Mouse (Mus musculus) CH12.LX (cell line): ENCODE measurements around the gene Wdr91. TPM values are rescaled to one million over a fixed set of nuclear protein-coding genes. Genes with fewer than 3 reads are reported as not detected.

ENCODE experiments used
- DNase-seq: peaks from one replicate; pipeline ENCODE4 v3.0.0-alpha.2; 2013; ENCODE audit errors: extremely low read depth
- H3K27ac ChIP-seq: 2 replicates; pipeline ENCODE4 v1.5.1; 2012; ENCODE audit warnings: low read depth, mild to moderate bottlenecking, control low read depth, moderate library complexity; ENCODE audit not compliant: insufficient read depth
- H3K27me3 ChIP-seq: replicated peaks from 2 replicates; pipeline ENCODE3; 2012; ENCODE audit warnings: inconsistent platforms
- H3K36me3 ChIP-seq, 2 experiments: replicated peaks in 1 of 2; 2 replicates each; pipeline versions ENCODE3 to v1.6.1; 2012; ENCODE audit warnings: inconsistent platforms in 1 of 2, low read length in 1 of 2, mild to moderate bottlenecking in 1 of 2, mixed read lengths in 1 of 2, moderate library complexity in 1 of 2; ENCODE audit not compliant: control insufficient read depth in 1 of 2, insufficient read depth in 1 of 2
- H3K4me1 ChIP-seq, 2 experiments: 2 replicates each; pipeline ENCODE4 v1.6.1; 2012; ENCODE audit warnings: inconsistent platforms in 1 of 2, moderate library complexity in 1 of 2; ENCODE audit not compliant: insufficient read depth in 2 of 2, control insufficient read depth in 1 of 2
- H3K4me2 ChIP-seq: 2 replicates; pipeline ENCODE4 v1.6.1; 2012; ENCODE audit warnings: low read depth, mild to moderate bottlenecking, control low read depth; ENCODE audit not compliant: poor library complexity, insufficient read depth, severe bottlenecking
- H3K4me3 ChIP-seq, 3 experiments: fragments of 150-350 bp in 1 of 3; sonication (generic) in 1 of 3; replicated peaks in 1 of 3; 2 replicates each; pipeline versions ENCODE3 to v1.5.1; 2011 to 2012; ENCODE audit warnings: low read depth in 2 of 3, low read length in 2 of 3, mild to moderate bottlenecking in 2 of 3, moderate library complexity in 2 of 3, control low read depth in 1 of 3, improper control_type of control experiment in 1 of 3, inconsistent platforms in 1 of 3, mixed read lengths in 1 of 3; ENCODE audit not compliant: poor library complexity in 1 of 3
- H3K79me2 ChIP-seq: replicated peaks from 2 replicates; pipeline ENCODE4 v1.6.1; 2012; ENCODE audit warnings: mild to moderate bottlenecking, moderate library complexity; ENCODE audit not compliant: control insufficient read depth, poor library complexity, insufficient read depth, severe bottlenecking; ENCODE audit errors: extremely low read depth
- H3K9ac ChIP-seq: 2 replicates; pipeline ENCODE4 v1.6.1; 2012; ENCODE audit warnings: low read depth, mild to moderate bottlenecking, control low read depth, moderate library complexity; ENCODE audit not compliant: insufficient read depth
- H3K9me3 ChIP-seq: replicated peaks from 2 replicates; pipeline ENCODE3; 2012; ENCODE audit warnings: low read length, inconsistent platforms, mixed read lengths
- BHLHE40 ChIP-seq: IDR thresholded peaks from 2 replicates; pipeline ENCODE4 v1.6.1; 2011; ENCODE audit warnings: mild to moderate bottlenecking, low read depth, low read length, improper control_type of control experiment
- CHD1 ChIP-seq: IDR thresholded peaks from 2 replicates; pipeline ENCODE4 v1.6.1; 2012; ENCODE audit warnings: low read depth, low read length, improper control_type of control experiment, inconsistent platforms
- CTCF ChIP-seq, 2 experiments: IDR thresholded peaks in 1 of 2; conservative IDR thresholded peaks in 1 of 2; 2 replicates each; pipeline ENCODE4 v1.5.1; 2011 to 2012; ENCODE audit warnings: low read depth in 2 of 2, low read length in 2 of 2, improper control_type of control experiment in 1 of 2, inconsistent platforms in 1 of 2, mild to moderate bottlenecking in 1 of 2, moderate library complexity in 1 of 2
- IRF4 ChIP-seq: IDR thresholded peaks from 2 replicates; pipeline ENCODE4 v1.6.1; 2014; ENCODE audit warnings: low read depth, mild to moderate bottlenecking, inconsistent platforms, low read length, improper control_type of control experiment
- JUN ChIP-seq: IDR thresholded peaks from 2 replicates; pipeline ENCODE4 v1.6.1; 2011; ENCODE audit warnings: low read depth, mild to moderate bottlenecking, low read length, improper control_type of control experiment, moderate library complexity; ENCODE audit not compliant: insufficient read depth
- JUND ChIP-seq: conservative IDR thresholded peaks from 2 replicates; pipeline ENCODE4 v1.6.1; 2011; ENCODE audit warnings: low read depth, low read length, improper control_type of control experiment
- KAT2A ChIP-seq: IDR thresholded peaks from 2 replicates; pipeline ENCODE4 v1.6.1; 2012; ENCODE audit warnings: low read length, improper control_type of control experiment, inconsistent platforms; ENCODE audit not compliant: insufficient replicate concordance
- MAZ ChIP-seq: IDR thresholded peaks from 2 replicates; pipeline ENCODE4 v1.6.1; 2012; ENCODE audit warnings: low read depth, mild to moderate bottlenecking, inconsistent platforms, low read length, improper control_type of control experiment, moderate library complexity
- NELFE ChIP-seq: IDR thresholded peaks from 2 replicates; pipeline ENCODE4 v1.6.1; 2011; ENCODE audit warnings: low read depth, low read length, improper control_type of control experiment
- PAX5 ChIP-seq: IDR thresholded peaks from 2 replicates; pipeline ENCODE4 v1.6.1; 2012; ENCODE audit warnings: low read length, inconsistent platforms, mixed read lengths
- POLR2AphosphoS2 ChIP-seq: IDR thresholded peaks from 2 replicates; pipeline ENCODE4 v1.6.1; 2011; ENCODE audit warnings: low read depth, low read length, improper control_type of control experiment
- RAD21 ChIP-seq: IDR thresholded peaks from 2 replicates; pipeline ENCODE4 v1.6.1; 2011; ENCODE audit warnings: low read depth, mild to moderate bottlenecking, low read length, improper control_type of control experiment, moderate library complexity
- SIN3A ChIP-seq: IDR thresholded peaks from 2 replicates; pipeline ENCODE4 v1.6.1; 2012; ENCODE audit warnings: low read length, improper control_type of control experiment, inconsistent platforms
- SMC3 ChIP-seq: IDR thresholded peaks from 2 replicates; pipeline ENCODE4 v1.6.1; 2011; ENCODE audit warnings: low read depth, low read length, improper control_type of control experiment
- TBP ChIP-seq: conservative IDR thresholded peaks from 2 replicates; pipeline ENCODE4 v1.6.1; 2011; ENCODE audit warnings: low read depth, low read length, improper control_type of control experiment
- USF2 ChIP-seq: conservative IDR thresholded peaks from 2 replicates; pipeline ENCODE4 v1.6.1; 2011; ENCODE audit warnings: low read depth, low read length, improper control_type of control experiment
- ZC3H11A ChIP-seq: IDR thresholded peaks from 2 replicates; pipeline ENCODE4 v1.6.1; 2012; ENCODE audit warnings: low read depth, mild to moderate bottlenecking, inconsistent platforms, low read length, improper control_type of control experiment
- ZMIZ1 ChIP-seq: IDR thresholded peaks from 2 replicates; pipeline ENCODE4 v1.6.1; 2012; ENCODE audit warnings: low read depth, mild to moderate bottlenecking, inconsistent platforms, low read length, improper control_type of control experiment
- ZNF384 ChIP-seq: IDR thresholded peaks from 2 replicates; pipeline ENCODE4 v1.6.1; 2012; ENCODE audit warnings: low read depth, low read length, improper control_type of control experiment, inconsistent platforms
- dilution Hi-C: fragments of 300-500 bp; cut with MboI; formaldehyde crosslinking; loops from 2 replicates; pipeline ENCODE4 v1.14.3; 2020; ENCODE audit warnings: low sequenced_read_pairs; ENCODE audit not compliant: extremely low pct_unique_long_range_greater_than_20kb, extremely low pct_ligation_motif_present
- in situ Hi-C: fragments of 300-500 bp; cut with MboI; formaldehyde crosslinking; loops from 3 replicates; pipeline ENCODE4 v1.14.3; 2019; ENCODE audit warnings: low sequenced_read_pairs, low pct_ligation_motif_present, low pct_unique_long_range_greater_than_20kb, mixed read lengths
- polyA plus RNA-seq: library from polyadenylated mRNA; unstranded; fragments of >175 nt; gene quantifications from 2 replicates; pipeline ENCODE4 v1.2.1, GENCODE M21; 2012; ENCODE audit warnings: low read depth; ENCODE audit not compliant: insufficient read length
- total RNA-seq, 2 experiments: library from RNA; depleted of rRNA; stranded (reverse); fragments of 300-350 nt in 1 of 2; fragments of >200 nt in 1 of 2; gene quantifications; 2 replicates each; pipeline ENCODE4 v1.2.3; 2012 to 2014

Gene Wdr91
- total and polyA plus RNA-seq, 3 experiments: 10.6 to 26.5 (median 19.2) TPM

DNA sequence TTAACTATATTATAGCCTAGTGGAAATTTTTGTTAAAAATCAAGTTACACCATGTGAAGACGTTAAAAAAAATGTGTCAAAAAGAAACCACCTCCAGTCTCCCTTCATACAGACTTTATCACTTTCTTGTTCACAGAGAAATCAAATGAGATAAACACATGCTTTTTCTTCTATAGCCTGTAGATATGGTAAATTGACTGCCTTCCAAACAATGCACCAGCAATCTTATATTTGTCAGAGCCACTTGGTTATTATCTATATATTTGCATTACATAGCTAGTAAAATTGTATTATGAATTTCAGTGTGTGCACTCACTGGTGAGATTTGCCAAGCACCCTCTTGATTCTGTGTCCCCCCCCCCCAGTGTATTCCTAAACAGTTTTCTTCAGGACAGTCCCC is 22.0 kb upstream of the Wdr91 start:
- no peaks in the 10 kb centered on the region for H3K9me3 ChIP-seq
- in situ Hi-C loops: no loop called here
- H3K27me3 ChIP-seq: no peaks in the 10 kb centered on the region
- no peak for DNase-seq
- no peaks in the 10 kb centered on the region for H3K36me3 ChIP-seq
- dilution Hi-C loops: no loop called here
- H3K79me2 ChIP-seq: no peaks in the 10 kb centered on the region
- H3K4me3 ChIP-seq: no peak overlapping the region
- H3K9ac ChIP-seq: no peak overlapping the region
- H3K4me2 ChIP-seq: no peak overlapping the region
- no peak overlapping the region for H3K27ac ChIP-seq
- no peak for TF ChIP-seq USF2
- TF ChIP-seq ZMIZ1: no peak
- TF ChIP-seq ZNF384: no peak
- no peak for TF ChIP-seq TBP
- TF ChIP-seq, all 38 proteins: peak for 0
- H3K4me1 ChIP-seq: peaks cover 7 to 21% of the 10 kb centered on the region in 2 experiments

GRCm38 (mm10) chr6:34927594-34927993 is 16.9 kb upstream of the Wdr91 start:
- in situ Hi-C loops: loop anchor here (10.0 kb wide), 1 partner anchor 633 kb away; no protein-coding TSS in a partner anchor
- no peak overlapping the region for H3K27ac ChIP-seq
- peaks cover 0 to 8% of the 10 kb centered on the region in 2 experiments; a peak in 2 of 4 replicates for H3K4me1 ChIP-seq
- DNase-seq: no peak
- H3K9me3 ChIP-seq: no peaks in the 10 kb centered on the region
- TF ChIP-seq CHD1: no peak
- TF ChIP-seq BHLHE40: no peak
- no peak for TF ChIP-seq POLR2AphosphoS2
- no peak for TF ChIP-seq IRF4
- TF ChIP-seq JUN: no peak
- no peak for TF ChIP-seq TBP
- TF ChIP-seq NELFE: no peak
- no peak for TF ChIP-seq PAX5
- TF ChIP-seq JUND: no peak
- no peak for TF ChIP-seq RAD21
- no peak for TF ChIP-seq ZC3H11A
- no peak for TF ChIP-seq SIN3A
- TF ChIP-seq CTCF (conservative IDR thresholded peaks at IDR 0.05 in 1 of 2, IDR thresholded peaks at IDR 0.05 in 1 of 2; ENCODE audit: low read depth in 2 of 2, low read length in 2 of 2): no peak
- dilution Hi-C loops: no loop called here
- no peak overlapping the region for H3K4me3 ChIP-seq
- no peaks in the 10 kb centered on the region for H3K36me3 ChIP-seq
- H3K4me2 ChIP-seq: no peak overlapping the region
- H3K27me3 ChIP-seq: no peaks in the 10 kb centered on the region
- no peaks in the 10 kb centered on the region for H3K79me2 ChIP-seq
- no peak overlapping the region for H3K9ac ChIP-seq

DNA sequence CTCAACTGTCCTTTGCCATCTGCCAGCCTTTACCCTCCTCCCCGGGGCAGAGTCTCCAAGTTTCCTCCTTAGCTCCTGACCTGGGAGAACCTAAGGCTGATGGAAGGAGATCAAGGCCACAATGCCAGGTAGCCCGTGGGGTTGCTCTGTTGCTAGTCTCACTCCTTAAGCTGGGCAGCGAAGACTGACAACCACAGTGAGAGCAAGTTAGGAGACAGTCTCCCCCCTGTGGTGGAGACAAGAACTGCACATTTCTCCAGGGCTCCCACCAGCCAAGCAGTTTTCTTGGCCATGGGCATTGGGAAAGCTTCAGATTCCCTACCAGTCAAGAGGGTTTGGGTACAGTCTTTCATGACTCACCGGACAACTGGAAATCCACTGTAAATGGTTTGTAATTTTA is 16.5 kb upstream of the Wdr91 start:
- no peak overlapping the region for H3K4me2 ChIP-seq
- dilution Hi-C loops: no loop called here
- H3K79me2 ChIP-seq: no peaks in the 10 kb centered on the region
- DNase-seq: peak; percentile 68
- H3K9me3 ChIP-seq: no peaks in the 10 kb centered on the region
- peaks cover 0 to 8% of the 10 kb centered on the region in 2 experiments; a peak in 2 of 4 replicates for H3K4me1 ChIP-seq
- H3K27ac ChIP-seq: no peak overlapping the region
- no peak for TF ChIP-seq KAT2A
- TF ChIP-seq CHD1: no peak
- peak; percentile 62 for TF ChIP-seq RAD21
- no peak for TF ChIP-seq MAZ
- peak; percentile 66 for TF ChIP-seq SMC3
- peak; percentile 80 to 86 for TF ChIP-seq CTCF (conservative IDR thresholded peaks at IDR 0.05 in 1 of 2, IDR thresholded peaks at IDR 0.05 in 1 of 2; ENCODE audit: low read depth in 2 of 2, low read length in 2 of 2)
- TF ChIP-seq, all 38 proteins: peak for 3
- no peaks in the 10 kb centered on the region for H3K36me3 ChIP-seq
- no peak overlapping the region for H3K4me3 ChIP-seq
- H3K27me3 ChIP-seq: no peaks in the 10 kb centered on the region
- in situ Hi-C loops: loop anchor here (10.0 kb wide), 1 partner anchor 632 kb away; no protein-coding TSS in a partner anchor
- no peak overlapping the region for H3K9ac ChIP-seq
